Mouse (Mus musculus): ENCODE measurements around the gene Olfm1. TPM values are rescaled to one million over a fixed set of nuclear protein-coding genes. Genes with fewer than 3 reads are reported as not detected.

Olfm1 gene
- total RNA-seq, 2 experiments from 2014 or later: 0.93 to 6.3 TPM

GRCm38 (mm10) chr2:28278853-28279252, 86.1 kb downstream of the Olfm1 start:
- ATAC-seq (replicated peaks; ENCODE audit: poor library complexity, severe bottlenecking): no peak

Other genes starting within 250 kb of the Olfm1 start
- gene Fcnb, start 108.1 kb upstream of the Olfm1 start, total RNA-seq (2014; fragmentation: Nextera tagmentation): 24.9 and 61.5 TPM in 2 replicates
- gene Fcnb, start 108.1 kb upstream of the Olfm1 start, total RNA-seq (2017): 30.0 and 32.4 TPM in 2 replicates